Mouse (Mus musculus) 416B (cell line): ENCODE measurements around the gene Ubr4.

Experiments
- DNase-seq: peaks from one replicate; pipeline ENCODE4 v3.0.0; 2011; ENCODE audit warnings: low read depth

Gene Ubr4

DNA sequence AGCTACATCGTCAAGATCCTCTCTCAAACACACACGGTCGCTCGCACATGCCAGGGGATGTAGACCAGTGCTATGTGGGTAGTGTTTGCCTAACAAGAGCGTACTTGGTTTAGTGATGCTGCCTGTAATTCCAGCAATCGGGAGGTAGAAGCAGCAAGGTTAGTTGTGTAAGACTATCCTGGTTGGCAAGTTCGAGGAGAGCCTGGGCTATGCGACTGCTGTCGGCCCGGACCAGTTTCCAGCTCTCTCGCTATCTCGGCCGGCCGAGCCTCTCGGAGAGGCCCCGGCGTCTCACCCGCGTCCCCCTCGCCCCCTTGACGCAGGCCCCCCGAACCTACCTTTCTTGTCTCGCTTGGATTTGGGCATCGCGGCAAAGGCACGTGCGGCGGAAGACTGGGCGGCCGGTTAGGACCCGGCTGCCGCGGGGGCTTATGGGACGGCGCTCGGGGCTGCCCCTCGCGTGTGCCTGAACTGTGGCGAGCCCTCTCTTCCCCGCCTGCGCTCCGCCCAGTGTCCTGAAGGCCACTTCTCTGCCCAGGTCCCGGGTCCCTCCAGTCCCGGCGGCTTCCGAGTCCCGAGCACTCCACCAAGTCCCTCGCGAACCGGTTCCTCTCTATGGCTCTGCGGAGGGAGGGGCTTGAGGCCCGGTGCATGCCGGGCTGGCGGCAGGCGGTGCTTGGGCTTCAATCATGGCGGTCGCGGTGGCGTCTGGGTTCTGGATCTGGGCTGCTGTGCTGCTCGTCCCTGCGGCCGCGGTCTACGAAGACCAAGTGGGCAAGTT, at the start of gene Ubr4, which contains the start of the genes Mrto4 and Emc1:
TSS of gene Ubr4 (plus strand) at position 679 of the 781 bp plus-strand sequence.
TSS of gene Mrto4 (minus strand) at position 646 of the 781 bp plus-strand sequence.
TSS of gene Emc1 (plus strand) at position 657 of the 781 bp plus-strand sequence.
- peak; percentile 83 for DNase-seq

DNA sequence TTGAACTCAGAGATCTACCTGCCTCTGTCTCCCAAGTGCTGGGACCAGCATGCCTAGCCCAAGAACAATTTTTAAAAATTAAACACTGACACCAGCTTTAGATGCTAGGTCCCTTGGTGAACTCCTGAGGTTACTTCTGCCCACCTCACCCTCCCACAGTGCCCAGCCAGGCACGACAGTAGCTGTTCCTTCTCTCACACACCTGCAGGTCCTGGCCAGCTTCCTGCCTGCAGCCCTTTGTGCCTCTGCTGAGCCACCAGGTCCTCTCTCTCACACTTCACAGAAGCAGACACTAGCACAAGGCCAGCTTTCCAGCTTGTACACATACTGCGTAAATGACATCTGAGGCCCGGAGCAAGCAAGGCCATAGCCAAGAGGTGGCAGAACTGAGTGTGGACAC, 46.9 kb upstream of the Ubr4 start:
- no peak for DNase-seq

DNA sequence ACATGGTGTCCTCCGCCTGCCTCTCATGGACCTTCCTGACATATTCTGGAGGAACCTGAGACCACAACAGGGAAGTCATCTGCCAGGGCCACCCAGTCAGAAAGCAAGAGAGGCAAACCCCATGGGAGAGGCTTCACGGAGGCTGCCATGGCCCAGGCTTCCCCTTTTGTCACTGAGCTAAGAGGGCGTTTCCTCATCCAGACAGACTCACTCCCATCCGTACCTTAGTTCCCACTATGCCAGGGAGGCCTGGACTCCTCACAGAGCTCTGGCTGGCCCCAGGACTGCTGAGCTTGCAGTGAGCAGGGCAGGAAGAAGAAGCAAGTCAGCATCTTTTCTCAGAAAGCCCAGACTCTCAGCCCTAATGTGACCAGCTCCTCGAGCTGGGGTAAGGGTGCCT, 44.5 kb upstream of the Ubr4 start:
- no peak for DNase-seq

DNA sequence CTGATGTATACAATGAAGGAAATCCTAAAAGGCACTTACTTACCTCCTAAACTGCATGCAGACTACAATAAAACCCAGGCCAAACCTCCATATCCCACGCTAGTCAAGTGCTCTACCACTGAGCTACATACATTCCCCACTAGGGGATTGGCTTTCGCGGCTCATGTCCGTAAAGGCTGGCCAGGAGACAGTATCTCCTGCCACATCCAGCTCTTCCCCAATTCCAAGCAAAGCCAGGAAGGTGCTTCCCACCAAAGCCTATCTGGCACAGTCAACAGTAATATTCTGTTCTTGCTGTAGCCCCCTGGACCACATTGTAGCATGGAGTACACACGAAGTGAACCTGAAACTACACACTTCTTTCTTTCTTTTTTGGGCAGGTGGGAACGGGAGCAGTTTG, 42.8 kb upstream of the Ubr4 start:
- DNase-seq = no peak

DNA sequence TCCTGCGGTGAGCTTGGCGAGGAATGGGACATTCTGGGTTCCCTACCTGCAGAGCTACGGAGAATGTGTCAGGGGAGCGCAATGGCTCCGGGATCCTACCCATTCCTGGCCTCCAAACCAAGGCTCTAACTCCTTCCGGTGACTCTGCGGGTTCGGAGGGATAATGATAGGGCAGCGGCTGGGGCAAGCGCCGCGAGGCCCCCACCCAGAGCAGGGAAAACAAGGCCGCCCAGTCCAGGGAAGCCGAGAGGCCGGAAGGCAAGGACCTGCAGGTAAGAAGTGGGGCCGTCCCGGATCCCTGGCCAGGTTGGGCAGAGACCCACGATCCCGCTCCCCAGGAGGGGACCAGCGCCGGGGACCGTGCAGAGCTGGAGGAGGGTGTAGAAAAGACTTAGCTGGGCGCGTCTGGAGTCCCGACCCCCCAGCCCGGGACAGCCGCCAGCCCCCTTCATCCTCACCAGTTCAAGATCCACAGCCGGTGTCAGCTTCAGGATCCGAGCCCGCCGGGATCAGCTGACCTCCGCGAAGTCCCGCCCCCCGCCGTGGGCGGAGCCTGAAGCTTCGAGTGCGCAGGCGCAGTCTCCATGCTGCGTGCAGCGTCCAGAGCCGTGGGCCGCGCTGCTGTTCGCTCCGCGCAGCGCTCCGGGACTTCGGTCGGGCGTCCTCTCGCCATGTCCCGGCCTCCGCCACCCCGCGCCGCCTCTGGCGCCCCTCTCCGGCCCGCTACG, 42.1 kb upstream of the Ubr4 start, which contains the start of the genes Pqlc2 and Akr7a5:
TSS of gene Pqlc2 (minus strand) at position 538 of the 728 bp plus-strand sequence.
TSS of gene Akr7a5 (plus strand) at position 574 of the 728 bp plus-strand sequence.
- peak; percentile 90 for DNase-seq

DNA sequence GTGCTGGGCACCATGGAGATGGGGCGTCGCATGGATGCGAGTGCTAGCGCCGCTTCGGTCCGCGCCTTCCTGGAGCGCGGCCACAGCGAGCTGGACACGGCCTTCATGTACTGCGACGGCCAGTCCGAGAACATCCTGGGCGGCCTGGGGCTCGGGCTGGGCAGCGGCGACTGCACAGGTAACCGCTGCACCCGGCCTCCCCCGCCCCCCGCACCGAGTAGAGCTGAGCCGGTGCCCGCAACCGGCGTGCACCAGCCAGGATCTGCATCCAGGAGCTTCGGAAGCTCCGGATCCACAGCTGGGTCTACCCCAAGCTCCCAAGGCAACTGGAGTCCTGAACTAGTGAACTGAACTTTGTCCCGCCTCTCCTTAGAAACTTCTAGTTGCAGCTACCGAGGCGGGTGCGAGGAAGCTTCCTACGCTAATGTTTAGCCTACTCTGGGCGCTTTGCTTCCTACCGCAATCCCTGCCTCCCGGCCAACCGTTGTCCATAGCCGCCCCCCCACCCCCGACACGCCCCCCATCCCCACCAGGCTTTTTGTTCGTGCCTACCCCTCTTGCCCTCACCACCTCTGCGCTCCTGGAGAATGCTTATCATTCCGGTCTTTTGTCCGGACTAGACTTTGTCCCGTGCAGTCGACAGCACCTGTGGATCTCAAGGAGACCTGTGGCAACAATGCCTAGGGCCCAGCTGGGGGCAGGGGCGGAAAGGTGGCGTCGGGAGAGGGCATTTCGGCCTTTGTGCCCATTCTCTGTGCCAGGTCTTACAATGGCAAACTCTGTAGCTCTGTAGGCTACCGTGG, 41.3 kb upstream of the Ubr4 start:
- DNase-seq = peak; percentile 45

DNA sequence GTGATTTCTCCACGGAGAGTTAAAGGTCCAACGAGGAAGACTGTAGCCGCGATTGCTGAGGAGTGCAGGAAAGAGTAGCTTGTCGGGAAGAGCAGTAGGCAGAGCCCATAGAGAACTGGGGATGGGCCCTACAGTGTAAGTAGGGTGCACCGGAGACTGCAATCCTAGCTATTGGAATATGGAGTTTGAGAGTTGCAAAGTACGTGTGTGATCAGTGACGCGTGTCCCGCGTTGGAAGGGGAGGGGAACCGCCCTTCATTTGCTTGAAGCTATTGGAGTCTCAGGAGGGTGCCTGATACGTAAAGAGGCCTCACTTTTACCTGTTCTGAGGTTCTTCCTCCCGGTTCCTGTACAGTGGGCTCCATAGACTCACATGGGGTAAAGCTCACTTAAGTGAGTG, 40.7 kb upstream of the Ubr4 start:
- DNase-seq = no peak

DNA sequence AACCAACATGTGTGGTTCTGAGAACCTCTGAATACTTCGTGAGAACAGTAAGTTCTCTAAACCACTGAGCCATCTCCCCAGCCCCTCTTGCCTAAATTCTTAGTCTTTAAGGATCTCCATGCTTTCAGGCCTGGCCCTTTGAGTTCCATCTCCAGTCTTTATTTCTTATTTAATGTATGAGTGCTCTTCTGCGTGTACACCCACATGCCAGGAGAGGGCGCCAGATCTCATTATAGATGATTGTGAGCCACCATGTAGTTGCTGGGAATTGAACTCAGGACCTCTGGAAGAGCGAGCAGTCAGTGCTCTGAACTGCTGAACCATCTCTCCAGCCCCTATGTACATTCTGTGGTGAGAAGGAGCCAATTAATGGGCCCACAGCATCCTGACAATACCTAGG, 39.8 kb upstream of the Ubr4 start:
- peak; percentile 74 for DNase-seq

DNA sequence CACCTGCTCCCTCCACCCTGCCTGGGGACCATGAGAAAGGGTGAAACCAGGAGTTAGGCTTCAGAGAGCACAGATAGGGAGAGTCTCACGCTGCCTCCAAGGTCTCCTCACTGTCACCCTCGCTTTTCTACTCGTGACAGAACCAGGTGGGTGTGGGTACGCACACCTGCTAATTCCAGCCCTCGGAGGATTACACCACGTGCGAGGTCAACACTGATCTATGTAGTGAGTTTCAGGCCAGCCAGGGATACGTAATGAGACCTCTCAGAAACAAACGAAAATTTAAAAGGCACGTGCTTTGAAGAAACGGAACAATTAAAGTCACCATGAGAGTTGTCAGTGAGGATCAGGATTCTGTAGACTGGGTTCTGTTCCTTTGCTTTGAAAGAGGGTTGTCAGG, 34.0 kb upstream of the Ubr4 start:
- DNase-seq = no peak

DNA sequence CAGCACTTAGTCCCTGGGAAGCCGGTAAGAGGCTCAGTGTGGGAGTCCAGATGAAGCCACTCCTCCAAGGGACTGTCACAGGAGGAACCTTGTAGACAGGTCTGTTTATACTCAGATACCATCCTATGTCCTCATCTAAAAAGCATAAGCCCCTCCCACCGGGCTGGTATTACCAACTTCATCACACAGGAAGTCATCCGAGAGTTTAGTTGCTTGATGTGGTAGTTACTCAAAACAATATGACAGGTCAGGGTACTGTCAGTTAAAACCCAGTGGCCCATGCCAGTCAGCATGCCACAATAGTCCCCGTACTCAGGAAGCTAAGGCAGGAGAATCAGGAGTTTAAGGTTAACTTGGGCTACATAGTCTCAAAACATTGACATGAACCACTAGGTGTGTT, 32.7 kb upstream of the Ubr4 start:
- DNase-seq = no peak

DNA sequence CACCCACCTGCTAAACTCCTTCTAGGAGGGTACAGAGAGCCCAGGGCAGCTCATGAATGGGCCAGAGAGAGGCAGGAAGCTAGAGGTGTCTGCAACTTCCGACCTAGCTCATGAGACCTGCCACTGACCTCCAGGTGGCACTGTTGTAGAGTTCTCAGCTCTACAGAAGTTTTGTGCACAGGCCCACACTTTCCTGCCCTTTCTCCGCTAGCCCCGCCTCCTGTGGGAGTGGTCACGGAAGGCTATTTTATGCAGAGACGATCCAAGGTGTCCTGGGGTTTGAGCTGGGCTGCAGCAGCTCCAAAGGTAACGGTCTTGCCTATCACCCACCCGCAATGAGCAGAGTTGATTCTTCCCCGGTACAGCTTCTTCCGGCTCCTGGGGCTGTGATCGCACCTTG, 21.8 kb upstream of the Ubr4 start:
- DNase-seq = peak; percentile 89

DNA sequence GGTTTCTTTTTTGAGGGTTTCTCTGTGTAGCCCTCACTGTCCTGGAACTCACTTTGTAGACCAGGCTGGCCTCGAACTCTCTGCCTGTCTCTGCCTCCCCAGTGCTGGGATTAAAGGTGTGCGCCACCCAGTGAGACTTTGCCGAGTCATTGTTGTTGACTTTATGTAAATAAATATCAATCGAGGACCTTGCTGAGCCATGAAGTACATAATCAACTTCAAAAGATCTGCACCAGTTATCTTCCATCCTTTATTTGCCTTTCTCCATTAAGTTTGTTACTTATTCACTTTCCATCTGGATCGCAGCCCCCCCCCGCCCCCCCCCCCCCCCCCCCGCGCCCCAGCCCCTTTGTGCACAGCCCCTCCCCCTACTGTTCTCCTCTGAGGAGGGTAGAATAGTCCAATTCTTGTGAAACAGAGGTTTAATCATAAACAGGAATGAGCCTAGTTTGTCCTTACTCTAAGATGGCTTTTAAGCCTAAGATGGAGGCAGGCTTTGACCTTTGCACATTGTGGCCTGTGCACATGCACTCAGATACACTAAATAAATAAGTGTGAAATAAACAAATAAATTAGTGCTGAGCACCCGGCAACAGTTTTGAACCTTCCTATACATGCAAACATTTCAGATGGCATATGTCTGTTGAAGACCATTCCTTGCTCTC, 17.6 kb upstream of the Ubr4 start:
- DNase-seq = no peak

DNA sequence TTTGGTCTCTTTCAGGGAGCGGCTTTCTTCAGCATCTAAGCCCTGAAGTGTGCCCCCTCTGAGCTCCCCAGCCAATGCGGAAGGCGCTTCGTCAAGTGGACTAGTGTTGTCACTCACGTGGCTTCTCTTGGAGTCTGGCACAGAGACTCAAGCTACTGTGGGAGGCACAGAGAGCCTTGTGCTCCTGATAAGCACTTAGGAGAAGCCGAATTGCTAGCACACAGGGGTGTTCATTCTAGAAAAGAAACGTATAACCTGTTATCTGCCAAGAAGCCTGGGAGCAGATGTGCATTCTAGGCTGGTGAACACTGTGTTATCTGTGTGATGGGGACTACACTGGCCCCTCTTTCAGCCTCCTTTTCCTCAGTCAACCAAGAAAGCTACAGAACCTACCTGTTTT, 16.9 kb upstream of the Ubr4 start:
- DNase-seq = no peak

DNA sequence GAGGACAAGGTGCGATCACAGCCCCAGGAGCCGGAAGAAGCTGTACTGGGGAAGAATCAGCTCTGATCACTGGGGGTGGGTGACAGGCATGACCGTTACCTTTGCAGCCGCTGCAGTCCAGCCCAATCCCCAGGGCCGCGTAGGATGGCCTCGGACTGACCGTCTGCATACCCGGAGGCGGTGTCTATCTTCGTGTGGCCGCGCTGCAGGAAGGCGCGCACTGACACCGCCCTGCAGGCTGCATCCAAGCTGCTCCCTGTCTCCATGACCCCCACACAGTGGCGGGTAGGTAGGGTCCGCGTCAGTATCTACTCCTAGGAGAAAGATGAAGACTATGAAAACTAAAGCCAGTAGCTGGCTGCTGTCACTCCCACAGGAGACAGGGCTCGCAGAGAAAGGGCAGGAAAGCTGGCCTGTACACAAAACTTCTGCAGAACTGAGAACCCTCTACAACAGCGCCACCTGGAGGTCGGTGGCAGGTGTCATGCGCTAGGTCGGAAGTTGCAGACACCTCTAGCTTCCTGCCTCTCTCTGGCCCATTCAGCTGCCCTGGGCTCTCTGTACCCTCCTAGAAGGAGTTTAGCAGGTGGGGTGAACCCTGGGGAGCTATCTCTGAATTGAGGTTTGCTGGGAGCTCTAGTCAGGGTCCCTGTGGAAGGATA, 15.5 kb upstream of the Ubr4 start:
- peak; percentile 88 for DNase-seq

DNA sequence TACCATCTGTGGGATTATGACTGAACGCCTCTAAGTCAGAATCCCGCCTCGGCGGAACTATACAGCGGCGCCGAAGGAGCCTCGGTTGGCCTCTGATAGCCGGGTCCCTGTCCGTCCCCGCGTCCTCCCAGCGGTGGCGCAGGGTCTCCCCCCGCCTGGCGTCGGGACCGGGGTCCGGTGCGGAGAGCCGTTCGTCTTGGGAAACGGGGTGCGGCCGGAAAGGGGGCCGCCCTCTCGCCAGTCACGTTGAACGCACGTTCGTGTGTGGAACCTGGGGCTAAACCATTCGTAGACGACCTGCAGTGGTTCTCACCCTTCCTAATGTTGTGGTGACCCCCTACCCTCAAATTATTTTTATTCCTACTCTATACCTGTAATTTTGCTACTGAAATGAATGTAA, 14.3 kb upstream of the Ubr4 start:
- DNase-seq = no peak

DNA sequence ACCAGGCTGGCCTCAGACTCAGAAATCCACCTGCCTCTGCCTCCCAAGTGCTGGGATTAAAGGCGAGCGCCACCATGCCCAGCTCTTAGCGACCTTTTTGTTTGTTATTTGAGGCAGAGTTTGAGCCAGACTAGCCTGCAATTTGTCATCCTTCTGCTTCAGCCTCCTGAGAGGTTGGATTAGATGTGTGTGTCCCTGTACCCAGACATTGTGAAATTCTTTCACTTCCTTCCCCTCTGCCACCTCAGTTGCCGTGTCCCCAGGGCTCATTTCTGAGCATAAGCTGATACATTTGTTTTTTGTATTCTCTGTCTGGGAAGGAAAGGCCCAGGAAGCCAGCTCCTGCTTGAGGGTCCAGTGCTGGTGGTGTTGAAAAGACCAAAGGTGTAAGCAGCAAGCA, 11.6 kb upstream of the Ubr4 start:
- peak; percentile 68 for DNase-seq

DNA sequence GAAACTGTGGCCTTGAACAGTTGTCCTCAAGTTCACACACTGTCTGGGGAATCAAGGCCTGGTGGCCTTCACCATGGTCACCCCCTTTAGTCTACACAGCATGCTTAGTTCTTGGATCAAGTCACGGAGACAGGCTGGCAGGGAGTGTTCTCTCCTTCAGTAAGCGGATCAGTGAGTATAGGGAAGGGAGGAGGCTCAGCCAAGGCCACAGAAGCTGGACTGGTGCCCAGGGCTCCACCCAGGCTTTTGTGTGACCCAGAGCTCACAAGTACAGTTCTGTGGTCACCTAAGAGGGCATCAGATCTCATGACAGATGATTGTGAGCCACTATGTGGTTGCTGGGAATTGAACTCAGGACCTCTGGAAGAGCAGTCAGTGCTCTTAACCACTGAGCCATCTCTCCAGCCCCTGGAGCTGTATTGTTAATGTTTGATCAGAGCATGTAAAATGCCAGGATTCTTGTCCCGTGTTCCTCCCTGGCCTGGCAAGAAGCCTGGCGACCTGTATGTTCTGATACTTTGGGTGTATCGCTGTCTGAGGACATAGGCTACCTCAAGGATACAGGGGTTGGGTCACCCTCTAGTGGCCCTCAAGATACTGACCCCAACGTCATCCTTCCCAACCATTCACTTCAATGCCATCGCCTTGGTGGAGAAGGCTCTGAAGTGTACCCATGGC, 10.7 kb upstream of the Ubr4 start:
- peak; percentile 69 for DNase-seq

DNA sequence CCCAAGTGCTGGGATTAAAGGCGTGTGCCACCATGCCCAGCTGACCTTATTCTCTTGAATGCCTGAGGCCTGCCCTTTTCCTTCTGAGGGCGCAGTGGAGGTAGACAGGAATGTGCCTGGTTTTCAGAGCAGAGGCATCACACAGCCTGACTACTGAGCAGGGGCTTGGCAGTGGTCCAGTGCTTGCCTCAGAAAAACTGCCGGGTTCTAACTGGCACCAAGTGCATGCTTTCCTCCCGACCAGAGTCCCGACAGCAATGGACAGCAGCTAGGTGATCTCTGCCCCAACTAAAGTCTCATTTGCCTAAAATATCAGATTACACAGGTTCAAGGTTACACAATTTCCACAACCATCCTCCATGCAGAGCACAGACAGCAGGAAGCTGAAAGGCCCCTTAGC, 8.7 kb upstream of the Ubr4 start:
- peak; percentile 57 for DNase-seq

DNA sequence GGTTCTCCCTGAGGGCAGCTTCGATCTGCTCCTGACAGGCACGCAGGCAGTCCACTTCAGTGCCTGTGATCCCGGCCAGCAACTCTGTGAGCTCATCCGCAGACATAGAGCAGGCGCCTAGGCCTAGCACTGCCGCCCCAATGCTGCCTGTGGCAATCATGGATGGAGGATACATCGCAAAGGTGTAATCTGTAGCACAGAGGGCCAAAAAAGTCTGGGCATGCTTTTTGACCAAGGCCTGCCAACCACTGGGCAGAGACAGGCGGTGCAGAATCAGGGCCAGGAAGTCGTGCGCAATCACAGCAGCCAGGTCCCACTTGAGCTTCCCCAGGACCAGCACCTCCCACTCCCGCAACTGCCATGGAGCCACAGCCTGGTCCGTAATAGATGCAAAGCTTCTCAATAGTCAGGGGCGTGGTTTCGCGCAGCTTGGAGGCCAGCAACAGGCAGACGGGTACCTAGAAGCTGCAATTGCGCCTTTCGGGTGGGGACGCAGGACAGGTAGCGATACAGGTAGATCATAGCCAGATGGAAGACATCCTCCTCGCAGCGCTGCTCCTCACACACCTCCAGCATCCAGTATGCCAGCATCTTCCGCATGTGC, 6.9 kb upstream of the Ubr4 start:
- no peak for DNase-seq

DNA sequence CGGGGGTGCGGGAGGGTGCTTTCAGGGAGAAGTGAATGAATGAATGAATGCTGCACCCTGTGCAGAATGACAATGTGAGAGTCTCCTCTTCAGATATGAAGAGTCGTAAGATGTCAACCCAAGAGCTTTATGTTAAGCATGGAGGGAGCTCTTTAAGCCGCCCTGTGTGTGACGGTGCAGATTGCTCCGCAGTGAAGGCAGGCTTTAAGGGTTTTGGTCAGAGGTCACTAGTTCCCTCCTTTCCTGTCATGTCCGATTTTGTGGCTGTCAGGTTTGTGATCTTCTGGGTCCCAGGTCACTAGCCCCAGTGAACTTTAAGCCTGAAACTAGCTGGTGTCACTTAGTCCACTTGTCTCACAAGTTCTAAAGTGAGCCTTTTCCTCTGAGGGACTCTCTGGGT, 423 bp downstream of the Ubr4 start:
- peak; percentile 36 for DNase-seq
